Mouse (Mus musculus): ENCODE measurements at regions not wholly inside any gene's neighbourhood (a gene's known extent, or its start where the extent isn't known, plus 50 kb on each side); places are given as distances from the start of the nearest gene placed in this dataset.

DNA sequence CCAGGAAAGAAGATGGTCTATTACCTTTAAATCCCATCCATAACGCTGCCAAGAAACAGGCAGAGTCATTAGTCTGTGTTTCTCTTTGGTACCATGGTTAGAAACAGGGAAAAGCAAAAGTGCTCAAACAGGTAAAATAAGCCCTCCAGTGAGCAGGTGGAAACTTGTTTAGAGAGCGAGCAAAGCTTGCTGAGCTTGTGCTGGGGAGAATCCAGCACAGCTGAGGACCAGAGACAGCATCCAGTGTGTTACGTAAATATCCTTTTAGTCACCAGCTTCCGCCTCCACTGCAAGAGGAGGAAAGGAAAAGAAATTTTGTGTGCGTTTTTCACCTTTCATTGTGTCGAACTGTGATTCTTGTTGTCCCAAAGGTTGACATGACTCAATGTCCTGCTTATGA lies 586.0 kb upstream of the A1bg start:
- no peak for TF ChIP-seq CTCF (conservative IDR thresholded peaks at IDR 0.05; ENCODE audit: low read length)
- no peak for TF ChIP-seq POU5F1 (IDR thresholded peaks at IDR 0.05; ENCODE audit: borderline replicate concordance, low read length)
